Mouse (Mus musculus) kidney, embryonic 16.5 days (tissue): ENCODE data around the gene Ldlrad3. TPM values are rescaled to one million over a fixed set of nuclear protein-coding genes. Genes with fewer than 3 reads are reported as not detected.
A peak's percentile ranks its signal among the peaks of the same experiment; 100 is the strongest.

Experiments
- ATAC-seq: fragments of 200-750 bp; cut with Nextera tagmentation; 2 replicates; pipeline ENCODE4 v1.8.0; 2017; ENCODE audit warnings: moderate TSS enrichment; ENCODE audit not compliant: low FRiP score, low TSS enrichment
- H3K27ac ChIP-seq: fragments of 300-500 bp; sonication (generic); 2 replicates; pipeline ENCODE4 v1.5.1; 2014; ENCODE audit warnings: low read length
- H3K27me3 ChIP-seq: fragments of 300-500 bp; sonication (generic); 2 replicates; pipeline ENCODE4 v1.6.1; 2014; ENCODE audit warnings: low read length, control low read depth, mixed read lengths; ENCODE audit not compliant: insufficient read depth
- H3K36me3 ChIP-seq: fragments of 300-500 bp; sonication (generic); 2 replicates; pipeline ENCODE4 v1.6.1; 2014; ENCODE audit warnings: low read length, control low read depth, mixed read lengths; ENCODE audit not compliant: insufficient read depth
- H3K4me1 ChIP-seq: fragments of 300-500 bp; sonication (generic); 2 replicates; pipeline ENCODE4 v1.6.1; 2014; ENCODE audit warnings: low read length, control low read depth, mixed read lengths; ENCODE audit not compliant: insufficient read depth
- H3K4me2 ChIP-seq: fragments of 300-500 bp; sonication (generic); replicated peaks from 2 replicates; pipeline ENCODE4 v1.6.1; 2014; ENCODE audit warnings: low read depth, low read length
- H3K4me3 ChIP-seq: fragments of 300-500 bp; sonication (generic); 2 replicates; pipeline ENCODE4 v1.5.1; 2014; ENCODE audit warnings: mild to moderate bottlenecking, low read length
- H3K9ac ChIP-seq: fragments of 300-500 bp; sonication (generic); replicated peaks from 2 replicates; pipeline ENCODE4 v1.6.1; 2014; ENCODE audit warnings: low read length
- H3K9me3 ChIP-seq: fragments of 300-500 bp; sonication (generic); 2 replicates; pipeline ENCODE4 v1.6.1; 2016; ENCODE audit warnings: low read length, control low read depth
- WGBS: fragments of 180-500 bp; shearing (Covaris S2); extraction: QIAGEN DNeasy Blood & Tissue Kit; methylation state at CpG from one replicate; pipeline ENCODE4 v1.1.7; 2014; 5-methylcytosine and 5-hydroxymethylcytosine counted together
- polyA plus RNA-seq: library from polyadenylated mRNA; unstranded; fragments of >200 nt; fragmentation: Nextera tagmentation; extraction: Ambion mirVana; gene quantifications from 2 replicates; pipeline ENCODE4 v1.2.1, GENCODE M21; 2015

The Ldlrad3 gene
- polyA plus RNA-seq, 1 experiment from 2014 or later: 38.3 TPM

DNA sequence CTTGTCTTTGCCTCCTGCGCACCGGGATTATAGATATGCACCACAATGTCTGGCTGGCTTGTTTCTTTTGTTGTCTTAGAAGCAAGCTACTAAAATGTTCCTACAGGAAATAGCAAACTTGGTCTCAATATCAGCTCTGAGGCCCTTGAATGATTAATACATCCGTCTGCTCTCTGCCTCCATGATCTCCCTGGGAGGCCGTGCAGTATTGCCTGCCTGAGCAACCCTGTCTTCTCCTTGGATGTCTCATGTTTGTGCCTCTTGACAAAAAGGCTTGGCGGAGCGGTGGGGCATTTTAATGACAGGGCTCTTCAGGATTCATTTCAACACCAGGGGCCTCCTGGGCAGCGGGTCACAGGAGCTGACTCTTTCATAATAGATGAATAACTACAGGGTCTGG is 219.0 kb downstream of the Ldlrad3 start:
- Histone ChIP-seq H3K4me3 (no peak overlapping the region), H3K9me3 (no peaks in the 10 kb centered on the region), H3K4me1 (peaks cover 46% of the 10 kb centered on the region), H3K27ac (peak overlapping the region; percentile 78), H3K36me3 (no peaks in the 10 kb centered on the region), H3K4me2 (peak overlapping the region; percentile 20; the same call in 1 of the 2 replicates), H3K9ac (no peak overlapping the region), H3K27me3 (no peaks in the 10 kb centered on the region)
- ATAC-seq: no peak; the same call in 1 of the 2 replicates
- WGBS: 38% methylated on average over 7 of the region's 7 CpGs

DNA sequence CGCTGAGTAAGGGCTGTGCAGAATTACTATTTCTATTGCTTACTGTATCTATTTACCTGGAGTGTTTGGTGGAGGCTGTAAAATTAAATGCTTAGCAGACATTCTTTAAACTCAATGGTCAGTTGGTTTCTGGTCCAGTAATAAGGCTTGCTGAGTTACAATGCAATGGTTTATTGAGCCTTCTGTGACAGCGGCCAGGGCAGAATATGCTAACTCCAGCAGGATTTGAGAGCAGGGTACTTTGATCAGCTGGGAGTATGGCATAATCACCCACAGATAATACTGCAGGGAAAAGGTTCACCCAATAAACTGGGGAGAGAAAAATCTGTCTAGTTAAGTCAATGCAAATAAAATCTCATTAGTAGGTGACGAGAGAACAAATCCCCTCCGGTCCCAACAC is 220.2 kb downstream of the Ldlrad3 start:
- H3K4me3 ChIP-seq: no peak overlapping the region
- H3K9me3 ChIP-seq: no peaks in the 10 kb centered on the region
- H3K36me3 ChIP-seq: no peaks in the 10 kb centered on the region
- H3K27ac ChIP-seq: 0 out of 2 replicates have a peak overlapping the region, but pooled peaks have one; percentile 1
- no peak overlapping the region for H3K9ac ChIP-seq
- ATAC-seq: no peak
- peaks cover 37% of the 10 kb centered on the region for H3K4me1 ChIP-seq
- no peak overlapping the region for H3K4me2 ChIP-seq
- no peaks in the 10 kb centered on the region for H3K27me3 ChIP-seq
- 69% methylated on average over 4 of the region's 4 CpGs for WGBS

DNA sequence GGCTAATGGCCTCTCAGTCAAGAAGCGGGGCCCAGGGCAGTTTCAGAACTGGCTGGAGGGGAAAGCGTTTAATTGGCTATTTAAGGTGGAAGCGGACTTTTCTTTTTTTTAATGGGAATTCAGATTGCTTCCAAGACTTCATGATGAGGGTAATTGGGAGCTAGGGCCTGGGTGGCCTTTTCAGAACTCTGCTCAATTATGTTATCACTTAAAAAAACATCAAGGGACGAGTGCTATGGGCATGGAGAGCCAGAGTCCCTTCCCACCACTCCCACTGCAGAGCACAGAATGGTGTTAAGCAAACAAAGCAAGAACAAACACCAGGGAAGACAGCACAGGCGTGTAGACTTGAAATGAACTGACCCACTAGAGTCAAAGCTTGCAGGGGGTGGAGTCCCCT is 220.7 kb downstream of the Ldlrad3 start:
- H3K9me3 ChIP-seq: no peaks in the 10 kb centered on the region
- H3K4me3 ChIP-seq: no peak overlapping the region
- ATAC-seq: 0 out of 2 replicates have a peak, but pooled peaks have one; percentile 22
- no peaks in the 10 kb centered on the region for H3K27me3 ChIP-seq
- no peaks in the 10 kb centered on the region for H3K36me3 ChIP-seq
- peaks cover 41% of the 10 kb centered on the region for H3K4me1 ChIP-seq
- WGBS: 38% methylated on average over 5 of the region's 5 CpGs
- 0 out of 2 replicates have a peak overlapping the region, but pooled peaks have one; percentile 17 for H3K27ac ChIP-seq
- H3K4me2 ChIP-seq: no peak overlapping the region
- H3K9ac ChIP-seq: no peak overlapping the region

DNA sequence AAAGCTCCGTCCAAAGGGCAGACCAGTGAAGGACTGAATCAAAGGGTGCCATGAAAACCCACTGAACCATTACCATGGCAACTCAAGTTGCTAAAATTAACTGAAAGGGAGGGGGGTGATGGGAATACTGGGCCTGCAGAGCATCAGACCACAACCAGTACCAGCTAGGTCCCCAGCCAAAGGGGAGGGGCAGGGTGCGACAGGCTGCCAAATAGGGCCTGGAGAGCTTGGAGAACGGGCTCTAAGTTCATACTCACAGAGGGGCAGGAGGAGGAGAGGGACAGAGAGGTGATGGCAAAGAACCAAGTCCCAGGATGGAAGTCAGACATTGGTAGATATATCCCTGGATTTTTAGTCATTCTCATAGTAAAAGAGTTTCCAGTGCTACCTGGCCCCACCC is 222.8 kb downstream of the Ldlrad3 start:
- H3K27me3 ChIP-seq: no peaks in the 10 kb centered on the region
- ATAC-seq: no peak
- no peaks in the 10 kb centered on the region for H3K9me3 ChIP-seq
- no peak overlapping the region for H3K4me3 ChIP-seq
- no peak overlapping the region for H3K4me2 ChIP-seq
- H3K27ac ChIP-seq: no peak overlapping the region
- H3K36me3 ChIP-seq: no peaks in the 10 kb centered on the region
- no peak overlapping the region for H3K9ac ChIP-seq
- 68% methylated on average over 3 of the region's 3 CpGs for WGBS
- peaks cover 43% of the 10 kb centered on the region for H3K4me1 ChIP-seq

DNA sequence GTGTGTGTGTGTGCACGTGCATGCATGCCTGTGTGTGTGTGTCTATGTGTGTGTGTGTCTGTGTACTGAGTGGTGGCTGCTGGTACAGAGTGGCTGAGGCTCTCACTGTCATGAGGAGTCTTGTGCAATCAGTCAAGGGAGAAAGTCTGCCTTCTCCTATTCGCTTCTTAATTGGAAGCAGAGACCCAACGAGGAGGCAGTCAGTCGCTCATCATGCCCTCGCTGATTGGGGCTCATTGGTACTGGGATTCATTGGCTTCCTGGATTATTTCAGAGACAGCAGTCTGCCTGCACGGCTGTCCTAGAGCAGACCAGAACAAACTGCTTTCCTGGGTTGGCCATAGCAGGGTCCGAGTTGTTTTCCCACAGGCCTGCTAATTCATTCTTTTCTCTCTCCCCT is 223.8 kb downstream of the Ldlrad3 start:
- Histone ChIP-seq H3K36me3 (no peaks in the 10 kb centered on the region), H3K9ac (no peak overlapping the region)

DNA sequence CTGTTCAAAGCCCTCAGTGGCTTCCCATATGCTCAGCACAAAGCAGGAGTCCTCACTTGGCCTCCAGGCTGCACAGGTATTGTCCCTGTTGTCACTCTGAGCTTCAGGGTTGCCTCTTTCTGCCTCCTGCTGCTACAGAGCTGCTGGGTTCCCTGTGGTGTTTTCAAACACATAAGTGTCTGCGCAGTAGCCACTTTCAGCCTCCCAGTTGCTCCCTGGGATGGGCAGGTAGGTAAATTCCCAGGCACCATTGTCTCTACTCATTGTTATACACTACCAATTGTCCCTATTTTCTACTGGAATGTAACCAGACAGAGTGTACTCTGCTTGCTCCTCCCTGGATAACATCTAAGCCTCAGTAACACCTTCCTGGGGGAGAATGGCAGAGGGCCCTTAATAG is 224.8 kb downstream of the Ldlrad3 start:
- H3K9me3 ChIP-seq: no peaks in the 10 kb centered on the region
- no peak overlapping the region for H3K9ac ChIP-seq
- no peaks in the 10 kb centered on the region for H3K27me3 ChIP-seq
- 85% methylated on average over 1 of the region's 1 CpGs for WGBS
- no peak overlapping the region for H3K4me3 ChIP-seq
- no peak overlapping the region for H3K27ac ChIP-seq
- H3K4me2 ChIP-seq: no peak overlapping the region
- ATAC-seq: no peak
- H3K36me3 ChIP-seq: no peaks in the 10 kb centered on the region
- peaks cover 25% of the 10 kb centered on the region for H3K4me1 ChIP-seq

More for the DNA sequence above, 223.8 kb downstream of the Ldlrad3 start:
- H3K4me2 ChIP-seq: no peak overlapping the region
- no peak overlapping the region for H3K27ac ChIP-seq
- H3K4me3 ChIP-seq: no peak overlapping the region
- no peaks in the 10 kb centered on the region for H3K9me3 ChIP-seq
- peaks cover 35% of the 10 kb centered on the region for H3K4me1 ChIP-seq
- 74% methylated on average over 7 of the region's 7 CpGs for WGBS
- H3K27me3 ChIP-seq: no peaks in the 10 kb centered on the region
- ATAC-seq: no peak

DNA sequence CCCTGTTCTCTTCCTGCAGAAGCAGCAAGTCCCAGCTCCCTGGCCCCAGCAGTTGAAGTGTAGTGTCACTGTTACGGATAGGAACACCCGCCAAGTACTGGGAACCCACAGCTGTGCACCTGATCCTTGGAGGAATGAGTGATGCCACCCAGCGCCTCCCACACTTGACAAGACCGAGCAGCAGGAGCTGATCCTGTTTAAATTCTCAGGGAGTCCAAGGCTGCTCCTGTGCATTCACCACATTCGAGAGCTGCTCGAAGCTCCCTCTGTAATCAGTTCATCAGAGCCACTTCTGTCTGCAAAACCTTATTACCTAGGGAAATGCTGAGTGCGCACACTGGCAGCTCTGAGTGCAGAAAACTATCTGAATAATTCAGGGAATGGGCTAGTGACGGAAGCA is 225.5 kb downstream of the Ldlrad3 start:
- H3K9ac ChIP-seq: no peak overlapping the region
- H3K9me3 ChIP-seq: no peaks in the 10 kb centered on the region
- H3K4me1 ChIP-seq: peaks cover 21% of the 10 kb centered on the region
- H3K4me3 ChIP-seq: no peak overlapping the region
- H3K36me3 ChIP-seq: no peaks in the 10 kb centered on the region
- WGBS: 46% methylated on average over 8 of the region's 8 CpGs
- no peaks in the 10 kb centered on the region for H3K27me3 ChIP-seq
- no peak overlapping the region for H3K27ac ChIP-seq
- no peak overlapping the region for H3K4me2 ChIP-seq
- 0 out of 2 replicates have a peak, but pooled peaks have one; percentile 24 for ATAC-seq

DNA sequence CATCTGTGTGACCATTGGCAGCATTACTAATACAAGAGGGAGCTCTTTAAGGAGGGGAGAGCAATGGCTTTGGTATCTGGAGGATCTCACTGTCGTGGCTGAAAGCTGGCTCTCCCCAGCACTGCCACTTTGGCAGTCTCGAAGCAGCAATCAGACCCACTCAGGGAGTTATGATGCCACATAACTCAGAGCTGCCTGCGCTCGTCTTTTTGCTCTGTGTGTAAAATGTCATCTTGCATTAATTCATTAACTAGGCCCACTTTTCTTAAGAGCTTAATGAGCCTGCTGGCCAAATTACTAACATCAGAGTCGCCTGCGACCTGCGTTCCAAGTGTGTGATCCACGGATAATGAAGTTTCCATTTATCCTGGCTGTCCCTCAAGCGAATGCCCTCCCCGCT is 230.1 kb downstream of the Ldlrad3 start:
- Histone ChIP-seq H3K27me3 (no peaks in the 10 kb centered on the region), H3K4me2 (no peak overlapping the region), H3K4me1 (peaks cover 11% of the 10 kb centered on the region), H3K4me3 (no peak overlapping the region), H3K36me3 (peaks cover 10% of the 10 kb centered on the region), H3K9me3 (no peaks in the 10 kb centered on the region), H3K9ac (no peak overlapping the region), H3K27ac (no peak overlapping the region)
- WGBS: 60% methylated on average over 10 of the region's 10 CpGs
- no peak for ATAC-seq

DNA sequence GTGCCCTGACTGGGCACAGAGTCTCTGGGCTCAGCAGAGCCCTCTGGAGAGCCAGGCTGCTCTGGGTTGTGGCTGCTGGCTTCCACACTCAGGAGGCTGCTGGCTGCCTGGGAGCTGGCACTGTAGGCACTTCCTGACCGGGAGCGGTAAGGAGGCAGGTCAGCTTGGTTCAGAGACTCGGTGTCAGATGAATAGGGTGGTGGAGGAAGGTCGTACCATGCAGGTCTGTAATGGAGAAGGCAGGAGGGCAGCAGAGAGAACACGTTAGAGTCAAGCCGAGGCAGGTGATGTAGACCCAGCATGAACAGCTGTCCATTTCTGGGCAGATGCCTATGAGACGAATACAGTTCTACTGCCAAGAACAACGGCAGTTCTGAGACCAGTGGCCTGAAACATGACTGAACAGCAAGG is 233.2 kb downstream of the Ldlrad3 start:
- WGBS: 65% methylated on average over 8 of the region's 8 CpGs

DNA sequence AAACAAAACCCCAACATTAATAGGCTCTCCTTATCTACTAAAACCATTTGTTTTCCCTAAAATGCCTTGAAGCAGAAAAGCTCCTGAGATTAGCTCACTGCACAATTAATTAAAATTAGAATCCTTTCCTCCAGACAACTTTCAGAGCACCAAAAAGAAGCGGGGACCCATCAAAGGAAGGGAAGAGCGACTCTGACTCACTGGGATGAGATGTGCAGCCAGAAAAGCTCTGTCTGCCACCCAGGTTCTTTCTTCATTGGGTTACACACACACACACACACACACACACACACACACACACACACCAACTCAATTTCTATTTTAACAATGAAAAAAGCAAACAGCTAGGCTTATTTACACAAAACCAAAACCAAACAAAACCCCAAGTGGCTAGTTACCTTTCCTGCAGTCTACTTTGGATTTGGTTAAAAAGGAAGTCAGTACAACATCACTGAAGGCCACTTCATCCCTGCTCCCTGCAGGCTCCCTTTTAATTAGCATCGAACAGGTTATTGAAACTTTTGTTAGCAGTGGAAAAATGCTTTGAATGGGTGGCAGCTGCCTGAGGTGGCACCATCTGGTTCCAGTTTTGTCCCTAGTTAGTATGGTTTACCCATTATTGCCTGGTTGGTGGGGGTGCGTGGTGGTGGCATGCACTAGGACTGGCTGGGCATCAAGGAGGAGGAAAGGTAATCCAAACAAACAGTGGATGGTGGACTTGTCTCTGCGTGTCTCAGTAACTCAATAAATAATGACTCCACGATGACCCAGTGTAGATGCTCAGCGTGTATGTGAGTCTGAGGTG is 235.3 kb downstream of the Ldlrad3 start:
- Histone ChIP-seq H3K27me3 (no peaks in the 10 kb centered on the region), H3K9me3 (no peaks in the 10 kb centered on the region), H3K36me3 (peaks cover 10% of the 10 kb centered on the region), H3K4me1 (peaks cover 2% of the 10 kb centered on the region; the same call in 1 of the 2 replicates), H3K9ac (no peak overlapping the region), H3K27ac (no peak overlapping the region), H3K4me2 (no peak overlapping the region), H3K4me3 (no peak overlapping the region)
- 70% methylated on average over 7 of the region's 7 CpGs for WGBS
- no peak for ATAC-seq

More for the DNA sequence above, 233.2 kb downstream of the Ldlrad3 start:
- Histone ChIP-seq H3K9ac (no peak overlapping the region), H3K4me3 (no peak overlapping the region), H3K4me2 (no peak overlapping the region), H3K27me3 (no peaks in the 10 kb centered on the region), H3K9me3 (no peaks in the 10 kb centered on the region), H3K36me3 (peaks cover 10% of the 10 kb centered on the region), H3K4me1 (peaks cover 4% of the 10 kb centered on the region; the same call in 1 of the 2 replicates), H3K27ac (no peak overlapping the region)
- peak; percentile 66 for ATAC-seq
